Mouse (Mus musculus): Measurements from ENCODE around the gene Mmp11. TPM values are rescaled to one million over a fixed set of nuclear protein-coding genes. Genes with fewer than 3 reads are reported as not detected.
A peak's percentile ranks its signal among the peaks of the same experiment; 100 is the strongest.
"Not testable (repeated sequence)": the region's sequence is repeated elsewhere in the genome, so short reads cannot be mapped to it uniquely, and the experiment has no call there.

Mmp11 gene
- total RNA-seq, 2 experiments from 2014 or later, result 5.0 to 5.2 TPM

GRCm38 (mm10) chr10:75896208-75896607 is 40.1 kb downstream of the Mmp11 start:
- DNase-seq, result no peak

GRCm38 (mm10) chr10:75895730-75896129 is 40.6 kb downstream of the Mmp11 start:
- DNase-seq, result no peak

- DNase-seq, result no peak
Measured at GRCm38 (mm10) chr10:75894601-75895000, 41.7 kb downstream of the Mmp11 start.

- DNase-seq, result peak; percentile 90 to 93
Measured at GRCm38 (mm10) chr10:75893089-75893750, 43.1 kb downstream of the Mmp11 start, which contains the start of gene Derl3. Derl3 (plus strand) TSS chr10:75893413.

GRCm38 (mm10) chr10:75889406-75890153 is 46.7 kb downstream of the Mmp11 start:
- no peak for DNase-seq

GRCm38 (mm10) chr10:75887504-75887903 is 48.8 kb downstream of the Mmp11 start:
- DNase-seq, result not testable (repeated sequence)

- no peak for DNase-seq
Measured at GRCm38 (mm10) chr10:75884742-75885141, 51.6 kb downstream of the Mmp11 start.

- peak; percentile 80 to 85 for DNase-seq
Measured at GRCm38 (mm10) chr10:75883232-75883552, 53.1 kb downstream of the Mmp11 start.

- DNase-seq, result no peak
Measured at GRCm38 (mm10) chr10:75882433-75883231, 53.7 kb downstream of the Mmp11 start.

GRCm38 (mm10) chr10:75881578-75882432 is 54.5 kb downstream of the Mmp11 start:
- DNase-seq, result no peak

- DNase-seq, result no peak
Measured at GRCm38 (mm10) chr10:75880771-75881577, 55.3 kb downstream of the Mmp11 start.

GRCm38 (mm10) chr10:75880351-75880750 is 55.9 kb downstream of the Mmp11 start:
- no peak for DNase-seq

- no peak for DNase-seq
Measured at GRCm38 (mm10) chr10:75878836-75879235, 57.5 kb downstream of the Mmp11 start.

GRCm38 (mm10) chr10:75873543-75874170 is 62.6 kb downstream of the Mmp11 start:
- DNase-seq, result no peak

Other genes starting within 250 kb of the Mmp11 start
- gene Cabin1, start 172.2 kb downstream of the Mmp11 start, total RNA-seq (2021), result 10 to 100 TPM; 15.2 to 20.9 TPM
- 100 to 1,000 TPM in 1 of 2 experiments, 10 to 100 TPM in 1; 83.7 to 109 TPM for gene Ddt, start 163.1 kb downstream of the Mmp11 start, total RNA-seq (2021)
- gene Gm20441, start 155.5 kb downstream of the Mmp11 start, total RNA-seq (2021), result not detected
- gene Gstt3, start 155.1 kb downstream of the Mmp11 start, total RNA-seq (2021), result 1 to 10 TPM; 3.7 to 5.0 TPM
- 10 to 100 TPM; 16.1 to 22.4 TPM for gene Gstt1, start 137.9 kb downstream of the Mmp11 start, total RNA-seq (2021)
- gene Gstt4, start 114.0 kb downstream of the Mmp11 start, total RNA-seq (2021), result not detected
- gene Gstt2, start 99.1 kb downstream of the Mmp11 start, total RNA-seq (2021), result 10 to 100 TPM in 1 of 2 experiments, 1 to 10 TPM in 1; 7.8 to 10.7 TPM
- 100 to 1,000 TPM; 215 to 232 TPM for gene Mif, start 76.3 kb downstream of the Mmp11 start, total RNA-seq (2021)
- under 1 TPM; 0.57 to 0.74 TPM for gene Derl3, start 43.1 kb downstream of the Mmp11 start, total RNA-seq (2021)
- gene Smarcb1, start 14.9 kb downstream of the Mmp11 start, total RNA-seq (2021), result 10 to 100 TPM; 20.5 to 24.2 TPM
- gene Chchd10, start 3.4 kb downstream of the Mmp11 start, total RNA-seq (2021), result 1,000 to 10,000 TPM; 1,749 to 1,983 TPM
- gene Gm867, start 4.2 kb upstream of the Mmp11 start, total RNA-seq (2021), result not detected
- gene Vpreb3, start 6.6 kb upstream of the Mmp11 start, total RNA-seq (2021), result under 1 TPM in 1 of 2 experiments, not detected in 1; 0.82 TPM
- gene Gm5134, start 18.0 kb upstream of the Mmp11 start, total RNA-seq (2021), result not detected
- gene Zfp280b, start 96.2 kb upstream of the Mmp11 start, total RNA-seq (2021), result 1 to 10 TPM; 5.9 to 6.0 TPM
- gene Slc5a4b, start 174.5 kb upstream of the Mmp11 start, total RNA-seq (2021), result not detected
- gene Slc5a4a, start 211.0 kb upstream of the Mmp11 start, total RNA-seq (2021), result not detected

Measured in heart, adult 18-20 months (tissue).